Mouse (Mus musculus) frontal cortex, postnatal 10 days (tissue): ENCODE data around the gene Ntn5.
"Not testable (repeated sequence)": the region's sequence is repeated elsewhere in the genome, so short reads cannot be mapped to it uniquely, and the experiment has no call there.

Experiments
- DNase-seq, 2 experiments: peaks; one replicate each; pipeline ENCODE4 v3.0.0; 2022; ENCODE audit warnings: low spot score in 2 of 2, mixed read lengths in 1 of 2

The Ntn5 gene

GRCm38 (mm10) chr7:45660746-45661478 lies 22.9 kb upstream of the Ntn5 start:
- no peak for DNase-seq

GRCm38 (mm10) chr7:45661702-45662101 lies 22.1 kb upstream of the Ntn5 start:
- not testable (repeated sequence) for DNase-seq

DNA sequence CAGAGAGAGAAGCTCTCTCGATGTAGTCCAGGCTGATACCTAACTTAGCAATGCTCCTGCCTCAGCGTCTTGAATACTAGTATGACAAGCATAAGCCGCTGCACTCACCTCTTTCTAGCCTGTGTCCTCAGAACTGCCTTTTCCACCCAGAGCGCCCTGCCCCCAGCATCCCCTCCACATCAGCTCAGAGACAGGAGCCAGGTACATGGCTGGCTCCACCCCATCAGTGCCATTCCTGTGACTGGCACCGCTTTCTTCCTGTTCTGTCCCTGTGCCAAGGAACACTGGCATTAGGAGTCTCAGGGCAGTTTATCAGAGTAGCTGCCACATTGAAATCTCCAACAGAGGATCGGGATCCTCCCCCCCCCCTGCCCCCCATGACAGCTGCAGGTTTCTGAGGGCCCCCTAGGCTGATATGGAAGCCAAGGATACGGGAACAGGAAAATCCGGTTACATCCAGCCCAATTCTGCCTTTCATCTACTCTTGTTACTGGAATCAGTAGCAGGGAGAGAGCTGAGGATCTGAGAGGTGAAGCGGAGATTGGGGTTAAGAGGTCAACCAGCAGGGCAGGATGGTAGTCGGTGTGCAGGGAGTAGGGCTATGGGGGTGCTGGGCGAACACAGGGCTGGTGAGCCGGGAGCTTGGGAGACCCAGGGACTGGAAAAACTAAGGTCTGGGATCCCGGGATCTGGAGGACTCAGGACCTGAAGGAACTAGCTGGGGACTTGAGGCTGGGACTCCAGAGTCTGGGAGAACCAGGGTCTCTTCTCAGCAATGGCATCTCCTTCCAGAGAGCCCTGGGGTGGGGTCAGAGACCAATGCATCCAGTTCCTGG lies 18.3 kb upstream of the Ntn5 start:
- no peak for DNase-seq

DNA sequence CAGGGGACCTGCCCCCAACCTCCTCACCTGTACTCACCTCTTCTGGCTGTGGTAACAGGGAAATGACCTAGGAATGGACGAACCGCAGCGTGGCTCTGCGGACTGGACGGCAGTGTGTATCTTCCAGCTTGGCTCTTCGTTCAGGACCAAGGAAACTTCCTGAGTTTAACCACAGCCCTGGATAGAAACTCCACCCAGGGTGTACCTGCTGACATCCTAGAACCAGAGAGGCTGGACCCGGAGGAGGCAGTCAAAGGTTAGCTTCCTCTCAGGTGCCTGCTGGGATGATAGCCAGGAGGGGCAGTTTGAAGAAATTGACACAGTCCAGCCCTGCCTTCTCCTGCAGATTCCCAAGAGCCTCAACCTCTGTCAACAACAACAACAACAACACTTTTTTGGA lies 17.7 kb upstream of the Ntn5 start, which contains the start of gene Fut2:
Gene Fut2 (minus strand): TSS at position 234 of the 400 bp plus-strand sequence.
- DNase-seq: no peak

DNA sequence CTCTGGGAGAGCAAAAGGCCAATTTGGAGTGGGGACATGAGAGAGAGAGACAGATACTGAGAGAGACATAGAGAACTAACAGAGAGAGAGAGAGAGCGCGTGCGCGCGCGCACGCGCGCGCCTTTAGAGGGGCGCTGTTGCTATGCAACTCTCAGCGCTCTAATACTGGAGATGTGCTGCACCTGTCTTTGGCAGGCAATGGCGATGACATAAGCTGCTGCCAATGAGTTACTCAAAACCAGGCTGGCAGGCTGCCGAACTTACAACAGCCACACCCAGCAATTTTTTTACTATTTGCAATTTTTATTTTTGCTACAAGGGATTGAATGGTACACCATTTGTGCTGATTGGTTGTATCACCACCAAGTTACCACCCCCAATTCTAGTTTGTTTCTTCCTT lies 16.1 kb upstream of the Ntn5 start:
- no peak for DNase-seq

GRCm38 (mm10) chr7:45668921-45669320 lies 14.9 kb upstream of the Ntn5 start:
- DNase-seq: no peak

DNA sequence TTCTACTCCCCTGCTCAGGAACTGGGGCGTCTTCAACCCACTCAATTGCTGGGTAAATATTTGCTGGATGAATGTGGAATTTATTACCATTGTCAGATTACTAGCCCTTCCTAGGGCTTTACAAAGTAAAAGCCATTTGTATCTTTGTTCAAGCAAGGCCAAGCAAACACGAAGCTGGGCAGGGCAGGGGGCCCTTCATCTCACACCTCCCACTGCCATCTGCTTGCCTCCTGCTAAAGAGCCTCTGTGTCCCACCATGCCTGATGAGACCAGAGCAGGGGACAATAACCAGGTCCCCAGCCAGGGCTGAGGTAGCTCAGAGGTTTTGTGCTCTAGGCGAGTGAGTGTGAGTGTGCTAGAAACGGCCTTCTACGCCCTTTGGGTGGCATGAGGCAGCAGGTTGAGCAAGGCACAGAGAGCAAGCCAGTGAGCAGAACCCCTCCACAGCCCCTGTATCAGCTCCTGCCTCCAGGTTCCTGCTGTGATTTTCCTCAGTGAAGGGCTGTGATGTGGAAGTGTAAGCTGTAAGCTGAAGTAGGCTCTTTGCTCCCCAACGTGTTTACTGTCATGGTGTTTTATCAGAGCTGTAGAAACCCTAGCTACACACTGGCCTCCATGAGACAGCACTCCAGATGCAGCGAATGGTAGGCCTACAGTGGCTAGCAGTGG lies 6.1 kb upstream of the Ntn5 start:
- no peak for DNase-seq

DNA sequence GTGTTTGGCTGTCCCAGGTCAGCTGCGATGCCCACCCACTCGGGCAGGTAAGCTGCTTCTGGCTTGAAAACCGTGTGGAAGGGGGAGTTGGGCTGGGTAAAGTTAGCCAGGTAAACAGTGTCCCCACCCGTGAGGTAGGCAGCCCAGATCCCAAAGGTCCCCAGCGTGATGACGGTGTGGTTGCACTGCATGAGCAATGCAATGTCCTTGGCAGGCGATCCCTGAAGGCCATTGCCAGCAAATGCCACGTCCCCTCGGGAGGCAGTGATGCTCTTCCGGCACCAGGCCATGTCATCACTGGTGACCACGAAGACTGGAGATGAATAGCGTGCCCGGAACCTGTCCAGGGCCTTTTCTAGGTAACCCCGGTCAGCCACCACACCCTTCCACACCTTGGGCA lies 5.3 kb upstream of the Ntn5 start:
- no peak for DNase-seq

- no peak for DNase-seq
Observed at GRCm38 (mm10) chr7:45679966-45680621, 3.7 kb upstream of the Ntn5 start.

DNA sequence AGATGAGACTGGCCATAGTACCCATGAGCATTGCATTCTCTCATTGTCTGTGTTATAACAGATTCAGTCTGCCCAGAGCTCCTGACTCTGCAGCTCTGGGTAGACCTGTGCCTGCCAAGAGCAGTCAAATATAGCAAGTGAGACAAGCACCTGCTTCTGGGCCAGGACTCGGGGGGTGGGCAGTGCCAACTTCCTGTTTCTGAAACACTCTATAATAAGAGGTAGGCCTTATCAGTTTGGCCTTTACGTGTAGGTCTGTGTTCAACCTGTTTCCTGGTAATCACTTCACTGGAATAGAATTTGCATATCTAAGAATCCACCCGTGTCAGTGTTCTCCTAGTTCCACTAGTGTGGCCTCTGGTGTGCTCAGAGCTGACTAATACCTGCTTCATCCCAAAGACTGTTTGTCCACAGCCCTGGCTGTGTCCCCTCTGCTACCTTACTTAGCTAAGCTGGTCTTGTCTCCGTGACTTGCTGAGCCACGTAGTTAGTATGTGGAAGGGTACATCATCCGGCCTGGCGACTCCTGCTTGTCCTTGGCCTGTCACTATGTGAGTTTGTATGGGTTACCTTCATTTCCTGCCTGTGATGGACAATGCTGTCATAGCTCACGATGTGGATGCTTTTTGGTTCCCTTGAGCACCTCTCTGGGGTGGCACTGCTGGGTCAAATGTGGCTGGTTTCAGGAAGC lies 2.6 kb upstream of the Ntn5 start:
- no peak for DNase-seq

GRCm38 (mm10) chr7:45682144-45683126 lies 1.4 kb upstream of the Ntn5 start:
- DNase-seq: peak in 1 of 2 experiments; percentile 83

DNA sequence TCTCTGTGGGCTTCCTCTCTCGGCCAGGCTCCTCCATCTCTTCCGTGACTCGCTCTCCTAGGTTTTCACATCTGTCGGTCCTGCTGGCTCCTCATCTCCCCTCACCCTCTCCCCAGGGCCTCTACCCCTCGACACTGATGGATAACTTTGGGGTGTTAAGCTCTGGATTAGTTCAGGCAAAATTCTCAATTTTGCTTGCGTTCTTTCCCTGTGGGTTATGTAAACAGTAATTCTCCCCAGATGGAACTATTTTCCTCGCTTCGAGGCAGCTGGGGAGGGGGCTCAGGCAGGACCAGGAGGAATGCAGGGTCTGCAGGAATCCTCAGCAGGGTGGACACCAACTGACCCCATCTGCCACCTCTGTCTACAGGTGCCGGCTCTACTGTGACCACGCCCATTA lies 2.0 kb downstream of the Ntn5 start:
- no peak for DNase-seq

DNA sequence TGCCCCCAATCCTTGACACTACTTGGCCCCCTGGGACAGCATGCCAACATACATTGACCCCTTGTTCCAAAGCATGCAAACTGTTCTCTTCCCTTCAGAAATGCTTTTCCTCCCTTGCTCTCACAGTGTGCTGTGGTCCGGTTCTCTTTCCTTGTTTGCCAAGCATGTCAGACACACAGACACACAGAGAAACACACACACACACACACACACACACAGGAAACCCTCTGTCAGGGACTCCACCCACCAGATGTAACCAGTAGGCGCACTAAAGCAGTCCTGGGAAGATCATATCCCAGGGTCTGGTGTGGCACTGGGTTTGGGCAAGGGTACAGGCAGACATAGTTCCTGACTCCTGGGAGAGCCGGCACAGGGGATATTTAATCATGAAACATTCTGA lies 3.0 kb downstream of the Ntn5 start:
- DNase-seq: no peak

DNA sequence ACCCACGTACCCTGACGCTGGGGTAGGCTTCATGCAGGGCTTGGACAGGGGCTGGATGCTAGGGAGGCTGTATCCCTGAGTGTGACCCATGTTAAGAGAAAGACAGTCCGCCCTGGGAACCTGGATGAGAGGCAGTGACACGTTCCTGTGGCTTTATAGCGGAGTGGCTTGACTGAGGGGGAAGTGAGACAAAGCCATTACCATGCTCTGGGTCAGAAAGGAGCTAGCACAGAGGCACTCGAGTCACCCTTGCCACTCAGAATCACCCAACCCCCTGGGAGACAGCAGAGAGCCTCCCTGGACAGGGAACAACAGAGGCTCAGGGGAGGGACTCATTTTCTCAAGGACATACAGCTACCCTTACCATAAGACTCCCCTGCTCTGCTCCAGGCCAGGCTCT lies 5.3 kb downstream of the Ntn5 start:
- DNase-seq: no peak

GRCm38 (mm10) chr7:45689800-45690199 lies 6.0 kb downstream of the Ntn5 start:
- no peak for DNase-seq

DNA sequence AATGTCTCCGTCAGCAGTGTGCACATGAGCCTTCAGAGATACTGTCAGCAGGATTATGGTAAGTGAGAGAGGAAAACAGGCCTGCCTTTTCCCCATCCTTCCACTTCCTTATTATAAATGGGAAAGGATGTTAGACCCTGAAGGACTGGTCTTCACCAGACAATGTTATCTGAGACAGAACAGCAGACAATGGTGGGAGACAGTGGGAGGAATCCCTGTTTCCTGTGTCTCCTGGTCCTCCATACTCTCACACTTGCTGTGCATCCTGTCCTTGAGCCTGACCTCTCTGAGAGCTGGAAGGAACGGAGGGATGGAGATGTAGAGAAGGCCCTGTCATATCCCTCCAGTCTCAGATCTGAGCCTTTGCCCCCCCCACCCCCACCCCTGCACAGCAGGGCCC lies 8.5 kb downstream of the Ntn5 start:
- no peak for DNase-seq

DNA sequence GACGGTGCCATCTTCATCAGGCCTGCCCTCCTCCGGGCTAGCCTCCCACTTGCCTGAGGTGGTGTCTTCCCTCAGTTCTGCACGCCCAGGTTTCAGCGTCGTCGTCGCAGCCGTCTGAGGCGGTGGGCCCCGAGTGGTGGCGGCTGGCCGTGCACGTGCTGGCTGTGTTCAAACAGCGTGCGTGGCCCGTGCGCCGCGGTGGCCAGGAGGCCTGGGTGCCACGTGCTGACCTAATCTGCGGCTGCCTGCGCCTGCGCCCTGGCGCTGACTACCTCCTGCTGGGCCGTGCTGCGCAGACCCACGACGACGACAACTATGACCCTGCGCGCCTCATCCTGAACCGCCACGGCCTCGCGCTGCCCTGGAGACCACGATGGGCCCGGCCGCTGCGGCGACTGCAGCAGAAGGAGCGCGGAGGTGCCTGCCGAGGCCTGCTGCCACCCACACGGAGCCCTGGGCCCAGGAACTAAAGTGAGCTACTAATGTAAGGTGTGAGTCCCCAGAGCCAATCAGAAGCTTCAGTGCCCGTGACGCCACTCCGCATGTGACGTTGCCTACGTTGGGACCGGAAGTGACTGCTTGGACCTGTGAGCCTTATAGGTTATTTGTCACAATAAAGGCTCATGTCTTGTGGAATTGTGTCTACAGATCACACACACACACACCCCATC lies 10.2 kb downstream of the Ntn5 start, which contains the start of gene Sec1:
Gene Sec1 (minus strand): TSS at position 482 of the 671 bp plus-strand sequence.
- DNase-seq: no peak

- DNase-seq: no peak
Observed at GRCm38 (mm10) chr7:45695098-45695497, 11.3 kb downstream of the Ntn5 start.

GRCm38 (mm10) chr7:45697894-45698293 lies 14.1 kb downstream of the Ntn5 start:
- no peak for DNase-seq
